Mouse (Mus musculus) fat pad, adult 2 months (tissue): ENCODE data around the gene Igsf3.

ENCODE experiments used
- DNase-seq: peaks from one replicate; pipeline ENCODE4 v3.0.0-alpha.2; 2011; ENCODE audit warnings: low read depth, low spot score; ENCODE audit errors: extremely low read depth

Igsf3 gene

DNA sequence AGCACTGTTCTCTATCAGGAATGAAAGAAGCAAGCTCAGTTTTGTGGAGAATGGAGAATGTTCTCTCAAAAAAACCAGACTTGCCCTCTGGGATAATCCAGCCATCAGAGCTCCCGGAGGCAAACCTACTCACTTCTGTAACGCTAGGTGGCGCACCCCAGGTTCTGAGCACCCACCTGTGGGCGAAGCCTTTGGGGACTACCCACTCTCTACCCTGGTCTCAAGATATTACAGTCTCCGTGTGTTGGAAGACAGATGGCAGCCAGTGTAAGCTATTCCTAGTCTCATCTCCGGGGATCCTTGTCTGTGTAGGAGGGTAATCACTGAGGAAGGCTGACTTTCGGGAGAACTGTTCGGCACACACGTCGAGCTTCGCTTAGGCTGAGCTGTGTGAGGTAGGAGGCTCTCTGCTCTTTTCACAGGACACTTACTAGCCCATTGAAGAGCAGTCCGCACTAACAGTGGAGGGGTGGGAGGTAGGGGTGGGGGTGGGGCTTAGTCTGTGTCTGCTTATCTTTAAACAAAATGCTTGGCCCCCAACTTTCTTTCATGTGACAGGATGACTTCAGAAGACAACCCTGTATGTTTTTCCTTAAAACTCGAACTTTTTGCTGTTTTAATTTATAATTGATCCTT is 4.4 kb upstream of the Igsf3 start:
- no peak for DNase-seq

- DNase-seq, result no peak
Observed at GRCm38 (mm10) chr3:101377256-101378024, 557 bp downstream of the Igsf3 start.

DNA sequence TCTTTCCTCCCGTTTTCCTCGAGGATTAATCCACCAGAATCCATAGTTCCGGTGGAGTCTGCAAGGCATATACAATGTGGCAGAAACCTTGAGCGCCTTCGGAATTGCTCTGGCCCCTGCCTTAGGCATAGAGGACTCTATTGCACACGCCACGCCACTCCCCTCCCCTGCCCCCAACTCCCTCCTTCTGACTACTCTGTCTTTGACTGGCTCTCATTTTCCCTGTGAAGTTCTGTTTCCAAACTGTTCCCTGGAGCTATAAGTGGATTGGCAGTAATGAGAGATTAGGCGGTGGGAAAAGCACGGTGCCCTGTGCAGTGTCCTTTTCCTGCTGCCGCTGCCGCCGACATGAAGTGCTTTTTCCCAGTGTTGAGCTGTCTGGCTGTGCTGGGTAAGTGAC is 1.2 kb downstream of the Igsf3 start:
- DNase-seq, result no peak

- DNase-seq, result no peak
Observed at GRCm38 (mm10) chr3:101379789-101380188, 2.9 kb downstream of the Igsf3 start.

- no peak for DNase-seq
Observed at GRCm38 (mm10) chr3:101381691-101382090, 4.8 kb downstream of the Igsf3 start.

- no peak for DNase-seq
Observed at GRCm38 (mm10) chr3:101382751-101383150, 5.9 kb downstream of the Igsf3 start.

- DNase-seq, result no peak
Observed at GRCm38 (mm10) chr3:101386430-101387016, 9.6 kb downstream of the Igsf3 start.

- no peak for DNase-seq
Observed at GRCm38 (mm10) chr3:101387849-101388248, 11.0 kb downstream of the Igsf3 start.

GRCm38 (mm10) chr3:101389566-101389965 is 12.7 kb downstream of the Igsf3 start:
- no peak for DNase-seq

- DNase-seq, result no peak
Observed at GRCm38 (mm10) chr3:101390472-101390871, 13.6 kb downstream of the Igsf3 start.

GRCm38 (mm10) chr3:101391991-101392390 is 15.1 kb downstream of the Igsf3 start:
- DNase-seq, result no peak

GRCm38 (mm10) chr3:101393103-101393644 is 16.3 kb downstream of the Igsf3 start:
- no peak for DNase-seq

- no peak for DNase-seq
Observed at GRCm38 (mm10) chr3:101393659-101394539, 17.0 kb downstream of the Igsf3 start.

DNA sequence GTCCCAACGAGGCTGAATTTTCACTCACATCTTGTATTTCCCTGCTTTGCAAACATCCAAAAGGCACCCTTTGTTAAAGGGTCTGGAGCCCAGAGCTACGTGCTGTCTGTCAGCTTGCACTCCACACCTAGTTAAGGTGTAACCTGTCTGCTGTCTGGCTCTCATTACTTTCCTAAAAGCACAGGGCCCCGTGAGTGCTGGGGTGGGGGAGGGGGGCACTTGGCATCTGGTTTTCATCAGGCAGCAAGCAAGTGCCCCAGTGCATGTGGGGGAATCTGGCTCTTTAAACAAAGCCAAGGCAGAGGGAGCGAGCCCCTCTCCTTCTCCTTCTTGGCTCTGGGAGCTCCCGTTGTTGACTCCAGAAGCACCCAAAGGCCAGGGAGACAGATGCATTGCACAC is 18.5 kb downstream of the Igsf3 start:
- no peak for DNase-seq

GRCm38 (mm10) chr3:101396061-101396460 is 19.2 kb downstream of the Igsf3 start:
- DNase-seq, result no peak

DNA sequence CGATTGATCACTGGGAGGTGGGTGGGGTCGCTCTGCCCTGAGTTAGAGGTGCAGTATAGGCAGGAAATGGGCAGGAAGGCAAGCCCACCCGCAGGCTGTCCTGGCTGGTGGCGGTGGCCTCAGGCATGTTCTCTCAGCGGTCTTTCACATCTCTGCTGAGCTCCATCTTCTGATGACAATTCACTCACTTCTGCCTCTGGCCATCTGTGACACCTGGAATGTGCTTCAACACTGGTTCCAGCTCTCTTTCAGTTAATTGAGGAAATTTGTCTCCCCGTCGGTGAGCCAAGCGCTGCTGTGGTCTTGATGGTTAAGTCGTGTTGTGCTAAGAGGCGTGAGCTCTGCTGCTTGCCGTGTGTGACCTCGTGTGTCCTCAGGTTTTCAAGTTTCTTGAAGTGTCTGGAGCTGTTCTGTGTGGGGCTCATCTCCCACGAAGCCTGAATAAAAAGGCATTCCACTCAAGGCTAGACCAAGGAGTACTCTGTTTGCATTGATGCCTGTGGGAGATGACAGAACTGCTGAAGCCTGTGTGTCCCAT is 19.9 kb downstream of the Igsf3 start:
- no peak for DNase-seq

DNA sequence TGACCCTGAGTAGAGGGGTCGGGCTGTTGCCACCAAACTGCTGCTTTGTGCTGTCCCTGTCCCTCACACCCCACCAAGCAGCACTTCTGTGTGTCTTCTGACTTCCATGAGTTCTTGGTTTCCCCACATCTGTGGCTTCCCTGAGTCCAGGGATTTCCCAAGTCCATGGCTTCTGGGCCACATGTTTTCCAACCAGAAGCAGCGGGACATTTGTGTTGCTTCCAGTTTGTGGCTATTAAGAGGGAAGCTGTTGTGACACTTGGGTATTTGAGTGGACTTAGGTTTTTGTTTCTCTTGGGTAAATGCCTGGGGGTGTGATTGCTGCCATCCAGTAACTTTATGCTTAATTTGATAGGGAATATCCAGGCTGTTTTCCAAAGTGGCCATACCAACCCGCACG is 20.5 kb downstream of the Igsf3 start:
- no peak for DNase-seq

DNA sequence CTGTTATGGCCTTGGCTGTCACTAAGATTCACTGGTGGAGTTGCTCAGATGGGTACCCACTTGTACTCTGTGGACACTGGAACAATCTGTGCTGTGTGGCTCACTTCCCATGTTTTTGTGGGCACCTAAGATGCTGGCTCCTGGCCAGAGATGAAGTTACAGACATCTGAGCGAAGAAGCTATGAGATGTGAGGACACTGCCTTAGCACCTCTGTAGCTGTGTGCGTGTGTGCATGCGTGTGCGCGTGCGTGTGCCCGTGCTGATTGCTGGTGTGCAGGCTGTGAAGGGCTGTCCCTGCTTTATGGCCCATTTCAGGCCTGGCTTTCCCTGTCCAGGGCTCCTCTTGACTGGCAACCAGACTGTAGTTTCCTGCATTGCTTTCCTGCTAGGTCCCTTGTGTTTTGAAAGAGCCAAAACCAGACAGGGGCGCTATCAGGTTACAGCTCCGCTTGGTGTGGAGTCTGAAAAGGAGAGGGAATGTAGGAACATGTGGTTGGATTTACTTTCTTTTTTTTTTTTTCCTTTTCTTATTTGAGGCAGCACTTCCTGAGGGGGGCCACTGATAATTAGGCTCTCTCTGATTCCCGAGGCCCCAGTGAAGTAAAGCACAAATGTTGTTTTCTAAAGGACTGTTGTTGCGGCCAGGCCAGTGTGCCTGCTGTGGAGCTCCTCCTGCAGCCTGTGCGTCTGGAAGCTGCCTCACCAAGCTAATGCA is 21.3 kb downstream of the Igsf3 start:
- no peak for DNase-seq

DNA sequence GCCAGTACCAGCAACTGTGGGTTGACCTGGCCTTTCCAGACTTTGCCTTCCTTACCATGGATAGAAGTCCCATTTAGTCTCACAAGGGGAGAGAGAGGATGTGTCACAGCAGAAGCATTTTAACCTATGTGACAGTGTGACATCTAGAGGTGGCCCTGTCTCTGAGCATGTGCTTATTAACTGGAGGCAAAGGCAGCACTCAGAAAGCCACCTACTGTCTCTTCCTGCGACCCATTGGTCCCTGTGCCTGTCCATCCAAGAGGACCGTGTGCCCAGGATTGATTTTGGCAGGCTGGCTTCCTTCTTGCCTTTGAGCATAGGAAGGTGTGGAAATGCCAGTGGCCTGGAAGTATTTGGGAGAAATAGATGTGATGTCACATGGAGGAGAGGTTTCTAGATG is 22.0 kb downstream of the Igsf3 start:
- DNase-seq, result no peak

DNA sequence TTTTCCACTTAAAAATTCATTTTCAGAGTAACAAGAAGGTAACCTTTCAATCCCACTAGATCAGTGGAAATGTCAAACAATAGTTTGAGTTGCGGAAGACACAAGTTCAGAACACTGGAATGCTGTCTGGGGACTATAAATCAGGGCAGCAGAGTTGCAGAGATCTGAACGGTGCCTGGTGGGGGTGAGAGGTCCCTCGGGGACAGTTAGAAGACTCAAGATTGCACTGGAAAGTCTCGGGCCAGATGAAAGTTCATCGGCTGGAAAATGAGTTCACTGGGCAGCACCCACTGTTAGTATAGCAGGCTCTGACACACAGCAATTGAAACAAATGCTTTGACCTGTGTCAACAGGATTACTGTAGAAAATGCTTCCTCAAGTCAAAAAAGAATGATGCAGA is 24.6 kb downstream of the Igsf3 start:
- DNase-seq, result no peak
